Mouse (Mus musculus): ENCODE data around the gene Fuca2. TPM values are rescaled to one million over a fixed set of nuclear protein-coding genes. Genes with fewer than 3 reads are reported as not detected.

Fuca2 gene
- polyA plus RNA-seq, 1 experiment from 2014 or later = 33.1 TPM

GRCm38 (mm10) chr10:13474568-13474955 lies 24.8 kb upstream of the Fuca2 start:
- Histone ChIP-seq H3K36me3 (ENCODE audit: control insufficient read depth, insufficient read depth) (no peaks in the 10 kb centered on the region), H3K9ac (replicated peaks; ENCODE audit: low read depth, low read length) (peak overlapping the region; percentile 73), H3K4me1 (replicated peaks; ENCODE audit: control insufficient read depth, insufficient read depth, low read length) (peaks cover 12% of the 10 kb centered on the region), H3K4me2 (ENCODE audit: low read length) (peak overlapping the region; percentile 100), H3K4me3 (replicated peaks; ENCODE audit: low read length) (peak overlapping the region; percentile 67), H3K27ac (ENCODE audit: low read length) (no peak overlapping the region), H3K27me3 (replicated peaks; ENCODE audit: control insufficient read depth, insufficient read depth, low read length) (peaks cover 3% of the 10 kb centered on the region), H3K9me3 (ENCODE audit: control insufficient read depth, low read length) (no peaks in the 10 kb centered on the region)
- WGBS = 5% methylated on average over 10 of the region's 10 CpGs
- ATAC-seq = no peak; the same call in 1 of the 2 replicates

GRCm38 (mm10) chr10:13475121-13475520 lies 24.2 kb upstream of the Fuca2 start:
- WGBS = 33% methylated on average over 7 of the region's 7 CpGs
- ATAC-seq = no peak
- Histone ChIP-seq H3K9ac (replicated peaks; ENCODE audit: low read depth, low read length) (no peak overlapping the region), H3K4me1 (replicated peaks; ENCODE audit: control insufficient read depth, insufficient read depth, low read length) (peaks cover 12% of the 10 kb centered on the region), H3K27me3 (replicated peaks; ENCODE audit: control insufficient read depth, insufficient read depth, low read length) (peaks cover 3% of the 10 kb centered on the region), H3K9me3 (ENCODE audit: control insufficient read depth, low read length) (no peaks in the 10 kb centered on the region), H3K4me3 (replicated peaks; ENCODE audit: low read length) (no peak overlapping the region), H3K36me3 (ENCODE audit: control insufficient read depth, insufficient read depth) (no peaks in the 10 kb centered on the region), H3K27ac (ENCODE audit: low read length) (no peak overlapping the region), H3K4me2 (ENCODE audit: low read length) (no peak overlapping the region)

- Histone ChIP-seq H3K4me2 (ENCODE audit: low read length) (no peak overlapping the region), H3K9me3 (ENCODE audit: control insufficient read depth, low read length) (no peaks in the 10 kb centered on the region), H3K4me1 (replicated peaks; ENCODE audit: control insufficient read depth, insufficient read depth, low read length) (peaks cover 4% of the 10 kb centered on the region), H3K4me3 (replicated peaks; ENCODE audit: low read length) (no peak overlapping the region), H3K9ac (replicated peaks; ENCODE audit: low read depth, low read length) (no peak overlapping the region), H3K36me3 (ENCODE audit: control insufficient read depth, insufficient read depth) (no peaks in the 10 kb centered on the region), H3K27me3 (replicated peaks; ENCODE audit: control insufficient read depth, insufficient read depth, low read length) (peaks cover 3% of the 10 kb centered on the region), H3K27ac (ENCODE audit: low read length) (no peak overlapping the region)
- 83% methylated on average over 6 of the region's 6 CpGs for WGBS
- ATAC-seq = no peak
Observed at GRCm38 (mm10) chr10:13479341-13479740, 20.0 kb upstream of the Fuca2 start.

GRCm38 (mm10) chr10:13485958-13486357 lies 13.4 kb upstream of the Fuca2 start:
- ATAC-seq = peak; percentile 81
- no peak overlapping the region for H3K4me2 ChIP-seq (ENCODE audit: low read length)
- H3K4me1 ChIP-seq (replicated peaks; ENCODE audit: control insufficient read depth, insufficient read depth, low read length) = no peaks in the 10 kb centered on the region
- H3K9me3 ChIP-seq (ENCODE audit: control insufficient read depth, low read length) = no peaks in the 10 kb centered on the region
- no peaks in the 10 kb centered on the region for H3K27me3 ChIP-seq (replicated peaks; ENCODE audit: control insufficient read depth, insufficient read depth, low read length)
- no peak overlapping the region for H3K4me3 ChIP-seq (replicated peaks; ENCODE audit: low read length)
- H3K9ac ChIP-seq (replicated peaks; ENCODE audit: low read depth, low read length) = no peak overlapping the region
- no peak overlapping the region for H3K27ac ChIP-seq (ENCODE audit: low read length)
- WGBS = 57% methylated on average over 4 of the region's 4 CpGs
- H3K36me3 ChIP-seq (ENCODE audit: control insufficient read depth, insufficient read depth) = no peaks in the 10 kb centered on the region

GRCm38 (mm10) chr10:13489671-13490070 lies 9.7 kb upstream of the Fuca2 start:
- H3K4me1 ChIP-seq (replicated peaks; ENCODE audit: control insufficient read depth, insufficient read depth, low read length) = no peaks in the 10 kb centered on the region
- WGBS = 91% methylated on average over 6 of the region's 6 CpGs
- no peak overlapping the region for H3K9ac ChIP-seq (replicated peaks; ENCODE audit: low read depth, low read length)
- H3K27ac ChIP-seq (ENCODE audit: low read length) = no peak overlapping the region
- H3K4me3 ChIP-seq (replicated peaks; ENCODE audit: low read length) = no peak overlapping the region
- H3K9me3 ChIP-seq (ENCODE audit: control insufficient read depth, low read length) = no peaks in the 10 kb centered on the region
- ATAC-seq = no peak
- no peaks in the 10 kb centered on the region for H3K36me3 ChIP-seq (ENCODE audit: control insufficient read depth, insufficient read depth)
- H3K4me2 ChIP-seq (ENCODE audit: low read length) = no peak overlapping the region
- no peaks in the 10 kb centered on the region for H3K27me3 ChIP-seq (replicated peaks; ENCODE audit: control insufficient read depth, insufficient read depth, low read length)

- Histone ChIP-seq H3K4me1 (replicated peaks; ENCODE audit: control insufficient read depth, insufficient read depth, low read length) (no peaks in the 10 kb centered on the region), H3K27me3 (replicated peaks; ENCODE audit: control insufficient read depth, insufficient read depth, low read length) (no peaks in the 10 kb centered on the region), H3K4me2 (ENCODE audit: low read length) (no peak overlapping the region), H3K27ac (ENCODE audit: low read length) (no peak overlapping the region), H3K36me3 (ENCODE audit: control insufficient read depth, insufficient read depth) (no peaks in the 10 kb centered on the region), H3K4me3 (replicated peaks; ENCODE audit: low read length) (no peak overlapping the region), H3K9me3 (ENCODE audit: control insufficient read depth, low read length) (no peaks in the 10 kb centered on the region), H3K9ac (replicated peaks; ENCODE audit: low read depth, low read length) (no peak overlapping the region)
- WGBS = 88% methylated on average over 9 of the region's 9 CpGs
- no peak for ATAC-seq
Observed at GRCm38 (mm10) chr10:13493978-13494686, 5.2 kb upstream of the Fuca2 start.

- peaks cover 4% of the 10 kb centered on the region; the same call in 1 of the 2 replicates for H3K4me1 ChIP-seq (replicated peaks; ENCODE audit: control insufficient read depth, insufficient read depth, low read length)
- H3K4me2 ChIP-seq (ENCODE audit: low read length) = no peak overlapping the region
- no peaks in the 10 kb centered on the region for H3K9me3 ChIP-seq (ENCODE audit: control insufficient read depth, low read length)
- ATAC-seq = no peak
- no peak overlapping the region for H3K4me3 ChIP-seq (replicated peaks; ENCODE audit: low read length)
- H3K36me3 ChIP-seq (ENCODE audit: control insufficient read depth, insufficient read depth) = no peaks in the 10 kb centered on the region
- 92% methylated on average over 3 of the region's 3 CpGs for WGBS
- H3K9ac ChIP-seq (replicated peaks; ENCODE audit: low read depth, low read length) = no peak overlapping the region
- no peaks in the 10 kb centered on the region for H3K27me3 ChIP-seq (replicated peaks; ENCODE audit: control insufficient read depth, insufficient read depth, low read length)
- no peak overlapping the region for H3K27ac ChIP-seq (ENCODE audit: low read length)
Observed at GRCm38 (mm10) chr10:13496315-13496714, 3.0 kb upstream of the Fuca2 start.

- H3K9ac ChIP-seq (replicated peaks; ENCODE audit: low read depth, low read length) = peak overlapping the region; percentile 69
- H3K9me3 ChIP-seq (ENCODE audit: control insufficient read depth, low read length) = no peaks in the 10 kb centered on the region
- peak overlapping the region; percentile 59 for H3K4me3 ChIP-seq (replicated peaks; ENCODE audit: low read length)
- H3K4me2 ChIP-seq (ENCODE audit: low read length) = peak overlapping the region; percentile 62
- 53% methylated on average over 9 of the region's 9 CpGs for WGBS
- H3K27me3 ChIP-seq (replicated peaks; ENCODE audit: control insufficient read depth, insufficient read depth, low read length) = no peaks in the 10 kb centered on the region
- no peaks in the 10 kb centered on the region for H3K36me3 ChIP-seq (ENCODE audit: control insufficient read depth, insufficient read depth)
- no peak for ATAC-seq
- H3K27ac ChIP-seq (ENCODE audit: low read length) = no peak overlapping the region
- peaks cover 4% of the 10 kb centered on the region; the same call in 1 of the 2 replicates for H3K4me1 ChIP-seq (replicated peaks; ENCODE audit: control insufficient read depth, insufficient read depth, low read length)
Observed at GRCm38 (mm10) chr10:13500473-13500872, 1.1 kb downstream of the Fuca2 start.

GRCm38 (mm10) chr10:13500938-13501496 lies 1.7 kb downstream of the Fuca2 start:
- Histone ChIP-seq H3K27me3 (replicated peaks; ENCODE audit: control insufficient read depth, insufficient read depth, low read length) (no peaks in the 10 kb centered on the region), H3K4me1 (replicated peaks; ENCODE audit: control insufficient read depth, insufficient read depth, low read length) (peaks cover 4% of the 10 kb centered on the region; the same call in 1 of the 2 replicates), H3K9ac (replicated peaks; ENCODE audit: low read depth, low read length) (peak overlapping the region; percentile 69), H3K4me3 (replicated peaks; ENCODE audit: low read length) (peak overlapping the region; percentile 59), H3K4me2 (ENCODE audit: low read length) (peak overlapping the region; percentile 62), H3K9me3 (ENCODE audit: control insufficient read depth, low read length) (no peaks in the 10 kb centered on the region), H3K27ac (ENCODE audit: low read length) (no peak overlapping the region), H3K36me3 (ENCODE audit: control insufficient read depth, insufficient read depth) (no peaks in the 10 kb centered on the region)
- WGBS = under 1% methylated on average over 30 of the region's 30 CpGs
- ATAC-seq = peak; percentile 91

Measured in forebrain, embryonic 16.5 days (tissue).